Comparison of ENCODE assay signal across 27 mouse cellular contexts in genomic region chr17:50324658-50325057, GRCm38 (mm10). TPM values are rescaled to one million over a fixed set of nuclear protein-coding genes. Genes with fewer than 3 reads are reported as not detected.
DNase-seq lines count a peak whose midpoint lies in the region; ATAC-seq and TF ChIP-seq lines count a peak whose summit lies in the region.
"Had no signal": no experiment of that assay in that cellular context is flagged by ENCODE, and none has a peak within 500 bp of the region (broad histone marks: within the 10 kb centered on the region; RNA-seq: fewer than 3 reads in every experiment).

No protein-coding gene starts in this region.

- no peaks in the 10 kb centered on the region for H3K9me3 ChIP-seq in heart, embryonic 10.5 days
- H3K9me3 ChIP-seq in liver, embryonic 12.5 days (replicated peaks), result no peaks in the 10 kb centered on the region
- no peaks in the 10 kb centered on the region for H3K9me3 ChIP-seq in liver, embryonic 14.5 days (ENCODE audit: control insufficient read depth, low read length)
- H3K9me3 ChIP-seq in embryonic facial prominence, embryonic 10.5 days, result no peaks in the 10 kb centered on the region
- H3K9me3 ChIP-seq: embryonic facial prominence, embryonic 13.5 days; forebrain, embryonic 13.5 days; heart, embryonic 12.5 days; heart, embryonic 15.5 days had no signal

- no peak overlapping the region for H3K27ac ChIP-seq in heart, embryonic 10.5 days
- H3K27ac ChIP-seq in liver, embryonic 12.5 days, result no peak overlapping the region
- no peak overlapping the region for H3K27ac ChIP-seq in liver, embryonic 14.5 days
- H3K27ac ChIP-seq in embryonic facial prominence, embryonic 10.5 days (replicated peaks), result no peak overlapping the region
- H3K27ac ChIP-seq: embryonic facial prominence, embryonic 13.5 days; forebrain, embryonic 13.5 days; heart, embryonic 15.5 days; hindbrain, embryonic 14.5 days; hindbrain, postnatal 0 days had no signal

- no peak overlapping the region for H3K4me3 ChIP-seq in heart, embryonic 10.5 days
- no peak overlapping the region for H3K4me3 ChIP-seq in liver, embryonic 12.5 days
- no peak overlapping the region for H3K4me3 ChIP-seq in liver, embryonic 14.5 days (ENCODE audit: insufficient read depth in 1 of 2, low read depth in 2 of 2, low read length in 2 of 2)
- H3K4me3 ChIP-seq in embryonic facial prominence, embryonic 10.5 days, result no peak overlapping the region
- H3K4me3 ChIP-seq: embryonic facial prominence, embryonic 13.5 days; erythroblast, embryonic 14.5 days; forebrain, embryonic 13.5 days; heart, embryonic 12.5 days; heart, embryonic 15.5 days had no signal

- no peak overlapping the region for H3K4me2 ChIP-seq in liver, embryonic 12.5 days
- no peak overlapping the region for H3K4me2 ChIP-seq in liver, embryonic 14.5 days (ENCODE audit: low read depth)
- H3K4me2 ChIP-seq: embryonic facial prominence, embryonic 13.5 days; forebrain, embryonic 13.5 days; heart, embryonic 12.5 days; heart, embryonic 15.5 days; hindbrain, embryonic 14.5 days had no signal

- peak; percentile 50 for TF ChIP-seq EP300 in liver, embryonic 14.5 days (IDR thresholded peaks at IDR 0.05; ENCODE audit: low read depth)

- intact Hi-C loops in heart, postnatal 10 days (cut with DNase I), result no loop called here

- WGBS in heart, embryonic 10.5 days, result 21% methylated on average over 4 of the region's 4 CpGs
- 31% methylated on average over 4 of the region's 4 CpGs for WGBS in liver, embryonic 12.5 days (ENCODE audit: insufficient replicate concordance)
- 24% methylated on average over 4 of the region's 4 CpGs for WGBS in liver, embryonic 14.5 days (ENCODE audit: insufficient replicate concordance)
- WGBS in embryonic facial prominence, embryonic 10.5 days, result 76% methylated on average over 4 of the region's 4 CpGs

- no peak overlapping the region for H3K9ac ChIP-seq in liver, embryonic 12.5 days
- H3K9ac ChIP-seq in liver, embryonic 14.5 days (replicated peaks), result no peak overlapping the region
- H3K9ac ChIP-seq: embryonic facial prominence, embryonic 13.5 days; forebrain, embryonic 13.5 days; heart, embryonic 12.5 days; heart, embryonic 15.5 days; hindbrain, embryonic 14.5 days had no signal

- no peaks in the 10 kb centered on the region for H3K27me3 ChIP-seq in heart, embryonic 10.5 days (ENCODE audit: insufficient read depth, poor library complexity, severe bottlenecking)
- no peaks in the 10 kb centered on the region for H3K27me3 ChIP-seq in liver, embryonic 12.5 days (replicated peaks)
- no peaks in the 10 kb centered on the region for H3K27me3 ChIP-seq in liver, embryonic 14.5 days (ENCODE audit: control insufficient read depth, insufficient read depth, low read length)
- no peaks in the 10 kb centered on the region for H3K27me3 ChIP-seq in embryonic facial prominence, embryonic 10.5 days (replicated peaks; ENCODE audit: low read depth, poor library complexity, severe bottlenecking)
- H3K27me3 ChIP-seq: embryonic facial prominence, embryonic 13.5 days; forebrain, embryonic 13.5 days; heart, embryonic 12.5 days; heart, embryonic 15.5 days had no signal

- H3K36me3 ChIP-seq in heart, embryonic 10.5 days, result no peaks in the 10 kb centered on the region
- no peaks in the 10 kb centered on the region for H3K36me3 ChIP-seq in liver, embryonic 12.5 days
- H3K36me3 ChIP-seq in liver, embryonic 14.5 days (replicated peaks; ENCODE audit: control insufficient read depth, insufficient read depth, low read depth), result no peaks in the 10 kb centered on the region
- no peaks in the 10 kb centered on the region for H3K36me3 ChIP-seq in embryonic facial prominence, embryonic 10.5 days (replicated peaks)
- H3K36me3 ChIP-seq: embryonic facial prominence, embryonic 13.5 days; heart, embryonic 12.5 days; heart, embryonic 15.5 days had no signal

- no peak for TF ChIP-seq CTCF in liver, embryonic 14.5 days (IDR thresholded peaks at IDR 0.05; ENCODE audit: low read depth)

- H3K4me1 ChIP-seq in heart, embryonic 10.5 days, result peaks cover 14% of the 10 kb centered on the region; the same call in 1 of the 2 replicates
- peaks cover 23% of the 10 kb centered on the region for H3K4me1 ChIP-seq in liver, embryonic 12.5 days
- H3K4me1 ChIP-seq in liver, embryonic 14.5 days (replicated peaks; ENCODE audit: control insufficient read depth in 2 of 2, insufficient read depth in 2 of 2, low read length in 1 of 2), result peaks cover 0 to 19% of the 10 kb centered on the region in 2 experiments; a peak in 2 of 4 replicates
- peaks cover 3% of the 10 kb centered on the region for H3K4me1 ChIP-seq in embryonic facial prominence, embryonic 10.5 days
- H3K4me1 ChIP-seq: embryonic facial prominence, embryonic 13.5 days; forebrain, embryonic 13.5 days; heart, embryonic 15.5 days had no signal

- peak; percentile 50 for DNase-seq in heart, embryonic 10.5 days (ENCODE audit: low spot score)
- DNase-seq in heart, postnatal 10 days, result no peak
- DNase-seq in liver, result no peak
- no peak for DNase-seq in liver, embryonic 14.5 days (ENCODE audit: low read depth in 3 of 3, low spot score in 3 of 3)
- no peak for DNase-seq in embryonic facial prominence, embryonic 10.5 days (ENCODE audit: low spot score)
- DNase-seq: adrenal gland, postnatal 10 days; adrenal gland, postnatal 36 days; cerebellum, adult 18-20 months; cerebellum, adult 9-10 months; cerebellum, postnatal 14 days; gastrocnemius, postnatal 10 days; gastrocnemius, postnatal 36 days; heart, adult 11 months; heart, postnatal 14 days; heart, postnatal 4 days had no signal

- peak; percentile 69 for ATAC-seq in liver, embryonic 12.5 days
- ATAC-seq in liver, embryonic 14.5 days (ENCODE audit: insufficient read depth), result peak; percentile 65; the same call in 1 of the 2 replicates
- ATAC-seq in megakaryocyte-erythroid progenitor cell, adult 5-6 weeks (replicated peaks; ENCODE audit: low FRiP score, low TSS enrichment, poor library complexity, severe bottlenecking), result peak; percentile 85
- ATAC-seq in granulocyte monocyte progenitor cell, adult 5-6 weeks (replicated peaks; ENCODE audit: poor library complexity, severe bottlenecking), result no peak
- ATAC-seq: forebrain, embryonic 13.5 days; forebrain, embryonic 16.5 days; hindbrain, postnatal 0 days; Patski had no signal

RNA-seq across cellular contexts. Expression of gene Dazl, which starts 31.2 kb away (rescaled TPM):
- polyA plus RNA-seq in heart, embryonic 10.5 days (2016; fragmentation: Nextera tagmentation; extraction: Ambion mirVana), result 0.16 and 0.49 TPM in 2 replicates
- total RNA-seq in heart, postnatal 10 days (2021), result under 1 TPM; 0.10 to 0.22 TPM
- 0.07 and 0.30 TPM in 2 replicates for polyA plus RNA-seq in liver, embryonic 12.5 days (2016; fragmentation: Nextera tagmentation; extraction: Ambion mirVana)
- 0.02 TPM in 1 of 2 replicates, not detected in the other for polyA plus RNA-seq in liver, embryonic 14.5 days (2012; rRNA removed)
- 0.10 TPM in 1 of 2 replicates, not detected in the other for polyA plus RNA-seq in liver, embryonic 14.5 days (2014; fragmentation: Nextera tagmentation; extraction: Ambion mirVana)
- total RNA-seq in megakaryocyte-erythroid progenitor cell, adult 5-6 weeks (2014; fragmentation: Nextera tagmentation), result 0.74 TPM in 1 of 2 replicates, not detected in the other
- total RNA-seq in megakaryocyte-erythroid progenitor cell, adult 5-6 weeks (2017), result 0.46 and 0.47 TPM in 2 replicates
- total RNA-seq in granulocyte monocyte progenitor cell, adult 5-6 weeks (2014; fragmentation: Nextera tagmentation), result not detected in 2 replicates
- total RNA-seq in granulocyte monocyte progenitor cell, adult 5-6 weeks (2017), result not detected in 2 replicates
- polyA plus RNA-seq in embryonic facial prominence, embryonic 10.5 days (2016; fragmentation: Nextera tagmentation; extraction: Ambion mirVana), result 0.52 TPM in 1 of 2 replicates, not detected in the other
- total RNA-seq: heart, postnatal 4 days had no signal
- polyA plus RNA-seq: erythroblast, embryonic 14.5 days; Patski had no signal
